Comparison of ENCODE assay signal across 20 mouse cellular contexts in the genomic region with DNA sequence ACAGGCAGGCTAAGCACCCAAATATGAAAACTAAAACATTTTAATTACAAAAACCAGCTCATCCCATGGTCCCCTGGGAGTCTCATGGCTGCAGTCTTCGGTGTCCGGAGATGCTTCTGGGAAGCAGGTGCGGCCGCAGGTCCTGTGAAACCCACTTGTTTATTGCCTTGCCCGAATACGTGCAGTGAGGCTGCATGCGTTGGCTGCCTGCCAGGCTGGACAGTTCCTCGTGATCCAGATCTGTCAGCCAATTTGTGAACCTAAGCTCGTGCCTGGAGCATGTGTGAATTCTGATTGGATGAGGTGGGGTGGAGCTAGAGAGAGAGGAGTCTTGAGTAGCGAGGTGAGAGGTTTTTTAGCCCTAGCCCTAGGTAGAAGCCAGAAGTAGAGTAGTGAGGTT. TPM values are rescaled to one million over a fixed set of nuclear protein-coding genes. Genes with fewer than 3 reads are reported as not detected.
"Had no signal": no experiment of that assay in that cellular context is flagged by ENCODE, and none has a peak within 500 bp of the region (broad histone marks: within the 10 kb centered on the region; RNA-seq: fewer than 3 reads in every experiment).

No protein-coding gene starts in this region.

- DNase-seq: kidney, adult 18-20 months; kidney, postnatal 10 days; kidney, postnatal 4 days; right cerebral cortex, postnatal 14 days; thymus, postnatal 36 days had no signal

- H3K4me2 ChIP-seq: liver, embryonic 11.5 days; midbrain, embryonic 13.5 days; neural tube, embryonic 12.5 days had no signal

- H3K9ac ChIP-seq: midbrain, embryonic 13.5 days; neural tube, embryonic 12.5 days had no signal

- H3K27me3 ChIP-seq: midbrain, embryonic 13.5 days; neural tube, embryonic 12.5 days had no signal

- H3K36me3 ChIP-seq: limb, embryonic 10.5 days; midbrain, embryonic 13.5 days; neural tube, embryonic 12.5 days had no signal

- ATAC-seq: midbrain, embryonic 13.5 days had no signal

- H3K27ac ChIP-seq: layer of hippocampus, adult 2 months; limb, embryonic 10.5 days; midbrain, embryonic 13.5 days; neural tube, embryonic 12.5 days had no signal

- H3K4me1 ChIP-seq: limb, embryonic 10.5 days; midbrain, embryonic 13.5 days; neural tube, embryonic 12.5 days had no signal

- H3K4me3 ChIP-seq: layer of hippocampus, adult 2 months; limb, embryonic 10.5 days; midbrain, embryonic 13.5 days; neural tube, embryonic 12.5 days had no signal

RNA-seq across cellular contexts. Expression of a gene that starts 3.8 kb away (rescaled TPM):
- total RNA-seq: layer of hippocampus, adult 2 months; layer of hippocampus, postnatal 10 days; left cerebral cortex, postnatal 10 days; megakaryocyte-erythroid progenitor cell, adult 5-6 weeks; neutrophil, adult 5-6 weeks had no signal
- polyA plus RNA-seq: kidney, embryonic 14.5 days; limb, embryonic 10.5 days; limb, embryonic 14.5 days; liver, embryonic 11.5 days; lung, embryonic 16.5 days; midbrain, embryonic 13.5 days; neural tube, embryonic 12.5 days; stomach, embryonic 16.5 days had no signal

RNA-seq across cellular contexts. Expression of a gene that starts 17.0 kb away (rescaled TPM):
- total RNA-seq: layer of hippocampus, adult 2 months; megakaryocyte-erythroid progenitor cell, adult 5-6 weeks had no signal
- polyA plus RNA-seq: limb, embryonic 10.5 days; midbrain, embryonic 13.5 days had no signal

RNA-seq across cellular contexts. Expression of a gene that starts 29.0 kb away (rescaled TPM):
- total RNA-seq: megakaryocyte-erythroid progenitor cell, adult 5-6 weeks had no signal

RNA-seq across cellular contexts. Expression of a gene that starts 38.5 kb away (rescaled TPM):
- total RNA-seq: left cerebral cortex, postnatal 10 days had no signal
- polyA plus RNA-seq: limb, embryonic 10.5 days; neural tube, embryonic 12.5 days had no signal

RNA-seq across cellular contexts. Expression of a gene that starts 43.3 kb away (rescaled TPM):
- total RNA-seq: layer of hippocampus, adult 2 months; layer of hippocampus, postnatal 10 days; left cerebral cortex, postnatal 10 days; megakaryocyte-erythroid progenitor cell, adult 5-6 weeks; neutrophil, adult 5-6 weeks had no signal
- polyA plus RNA-seq: kidney, embryonic 14.5 days; limb, embryonic 10.5 days; limb, embryonic 14.5 days; liver, embryonic 11.5 days; liver, embryonic 16.5 days; lung, embryonic 16.5 days; midbrain, embryonic 13.5 days; neural tube, embryonic 12.5 days; stomach, embryonic 16.5 days; thymus, postnatal 0 days had no signal
